Mouse (Mus musculus) heart, embryonic 14.5 days (tissue): ENCODE measurements around the gene Spata9. TPM values are rescaled to one million over a fixed set of nuclear protein-coding genes. Genes with fewer than 3 reads are reported as not detected.

Experiments used
- ATAC-seq: fragments of 200-750 bp; cut with Nextera tagmentation; 2 replicates; pipeline ENCODE4 v1.8.0; 2017; ENCODE audit warnings: low read depth, moderate TSS enrichment; ENCODE audit not compliant: insufficient number of reproducible peaks, insufficient read depth, low FRiP score
- H3K27ac ChIP-seq, 2 experiments: fragments of 200-500 bp in 1 of 2; fragments of 300-500 bp in 1 of 2; sonication (generic) in 1 of 2; replicated peaks in 1 of 2; 2 replicates each; pipeline ENCODE4 v1.5.1; 2012 to 2014; ENCODE audit warnings: low read depth in 2 of 2, low read length in 2 of 2, control low read depth in 1 of 2, mild to moderate bottlenecking in 1 of 2, mixed read lengths in 1 of 2; ENCODE audit not compliant: control insufficient read depth in 1 of 2, insufficient read depth in 1 of 2
- H3K27me3 ChIP-seq: fragments of 300-500 bp; sonication (generic); 2 replicates; pipeline ENCODE4 v1.6.1; 2014; ENCODE audit warnings: mild to moderate bottlenecking, low read length, control low read depth; ENCODE audit not compliant: control insufficient read depth, insufficient read depth
- H3K36me3 ChIP-seq: fragments of 300-500 bp; sonication (generic); 2 replicates; pipeline ENCODE4 v1.6.1; 2014; ENCODE audit warnings: mild to moderate bottlenecking, control low read depth, low read length, mixed read lengths; ENCODE audit not compliant: control insufficient read depth, insufficient read depth
- H3K4me1 ChIP-seq, 2 experiments: fragments of 200-500 bp in 1 of 2; fragments of 300-500 bp in 1 of 2; sonication (generic) in 1 of 2; 2 replicates each; pipeline ENCODE4 v1.6.1; 2012 to 2014; ENCODE audit warnings: low read length in 2 of 2, control low read depth in 1 of 2, mixed read lengths in 1 of 2; ENCODE audit not compliant: control insufficient read depth in 2 of 2, insufficient read depth in 2 of 2
- H3K4me2 ChIP-seq: fragments of 300-500 bp; sonication (generic); 2 replicates; pipeline ENCODE4 v1.6.1; 2014; ENCODE audit warnings: mild to moderate bottlenecking, low read length
- H3K4me3 ChIP-seq, 2 experiments: fragments of 200-500 bp in 1 of 2; fragments of 300-500 bp in 1 of 2; sonication (generic) in 1 of 2; 2 replicates each; pipeline ENCODE4 v1.5.1; 2012 to 2014; ENCODE audit warnings: low read length in 2 of 2, mild to moderate bottlenecking in 2 of 2, control low read depth in 1 of 2, low read depth in 1 of 2, moderate library complexity in 1 of 2; ENCODE audit not compliant: control insufficient read depth in 1 of 2, insufficient read depth in 1 of 2
- H3K9ac ChIP-seq: fragments of 300-500 bp; sonication (generic); 2 replicates; pipeline ENCODE4 v1.6.1; 2014; ENCODE audit warnings: mild to moderate bottlenecking, low read length
- H3K9me3 ChIP-seq: fragments of 300-500 bp; sonication (generic); 2 replicates; pipeline ENCODE4 v1.6.1; 2016; ENCODE audit warnings: low read length, control low read depth; ENCODE audit not compliant: control insufficient read depth
- WGBS: fragments of 180-500 bp; shearing (Covaris S2); extraction: QIAGEN DNeasy Blood & Tissue Kit; methylation state at CpG from one replicate; pipeline ENCODE4 v1.1.7; 2014; 5-methylcytosine and 5-hydroxymethylcytosine counted together
- polyA plus RNA-seq: library from polyadenylated mRNA; unstranded; fragments of >200 nt; fragmentation: Nextera tagmentation; extraction: Ambion mirVana; gene quantifications from 2 replicates; pipeline ENCODE4 v1.2.1, GENCODE M21; 2014

Gene Spata9
- polyA plus RNA-seq, 1 experiment from 2014 or later = 0.46 TPM

DNA sequence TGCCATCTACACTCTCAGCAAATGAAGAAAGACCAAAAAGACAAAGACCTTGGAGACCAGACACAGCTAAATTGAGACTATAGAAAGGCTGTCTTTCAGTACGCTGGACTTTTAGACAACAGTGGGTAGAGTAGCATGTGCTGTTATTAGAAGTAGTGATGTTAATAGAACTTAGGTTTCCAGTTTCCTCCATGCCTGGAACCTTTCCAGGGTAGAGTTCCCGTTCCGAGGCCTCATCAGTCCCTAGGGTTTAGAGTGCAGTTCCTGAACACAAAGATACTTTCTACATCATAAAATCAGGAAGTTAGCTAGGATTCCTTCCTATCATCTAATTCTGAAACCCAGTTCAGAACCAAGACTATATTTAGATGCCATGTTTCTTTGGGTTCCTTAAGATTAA is 57.6 kb downstream of the Spata9 start:
- no peaks in the 10 kb centered on the region for H3K9me3 ChIP-seq
- no peak overlapping the region for H3K4me3 ChIP-seq
- no peak overlapping the region for H3K9ac ChIP-seq
- WGBS = 60% methylated on average over 3 of the region's 3 CpGs
- no peak overlapping the region for H3K4me2 ChIP-seq
- no peak overlapping the region for H3K27ac ChIP-seq
- H3K36me3 ChIP-seq = no peaks in the 10 kb centered on the region
- no peak for ATAC-seq
- H3K4me1 ChIP-seq = no peaks in the 10 kb centered on the region
- no peaks in the 10 kb centered on the region for H3K27me3 ChIP-seq

DNA sequence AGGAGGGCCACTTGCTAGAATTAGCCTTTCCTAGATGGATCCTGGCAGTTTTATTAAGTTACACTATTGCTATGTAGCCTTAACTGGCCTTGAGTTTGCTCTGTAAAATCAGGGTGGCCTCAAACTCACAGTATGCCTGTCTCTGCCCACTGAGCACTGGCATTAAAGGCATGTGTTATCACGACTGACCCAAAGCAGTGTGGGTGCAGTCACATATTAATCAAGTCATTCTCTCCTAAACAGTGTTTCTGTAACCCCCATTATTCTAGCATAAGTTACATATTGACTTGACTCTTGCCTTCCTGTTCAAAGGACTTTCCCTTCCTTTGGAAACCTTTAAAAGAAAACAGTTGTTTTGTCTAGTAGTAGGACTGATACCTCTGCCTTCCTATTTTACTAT is 75.5 kb downstream of the Spata9 start:
- H3K4me1 ChIP-seq = no peaks in the 10 kb centered on the region
- H3K4me3 ChIP-seq = no peak overlapping the region
- ATAC-seq = no peak
- H3K9ac ChIP-seq = no peak overlapping the region
- no peak overlapping the region for H3K4me2 ChIP-seq
- WGBS = 42% methylated on average over 1 of the region's 1 CpGs
- H3K27me3 ChIP-seq = no peaks in the 10 kb centered on the region
- H3K36me3 ChIP-seq = no peaks in the 10 kb centered on the region
- H3K9me3 ChIP-seq = no peaks in the 10 kb centered on the region
- H3K27ac ChIP-seq = no peak overlapping the region

DNA sequence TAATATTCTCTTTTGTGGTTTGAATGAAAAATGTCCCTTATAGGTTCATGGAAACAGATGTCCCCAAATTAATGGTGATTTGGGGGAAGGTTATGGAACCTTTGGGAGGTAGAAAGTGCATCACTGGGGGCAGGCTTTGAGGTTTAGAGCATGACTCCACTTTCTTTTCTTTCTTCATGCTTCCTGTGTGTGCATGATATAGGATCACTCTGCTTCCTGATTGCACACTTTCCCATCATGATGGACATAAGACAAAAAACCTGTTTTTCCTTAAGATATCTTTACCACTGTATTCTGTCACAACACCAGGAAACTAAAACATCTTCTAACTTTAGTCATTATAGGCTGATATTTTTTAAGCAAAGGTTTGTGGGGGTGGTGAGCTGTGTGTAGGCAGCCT is 78.0 kb downstream of the Spata9 start:
- H3K27me3 ChIP-seq = no peaks in the 10 kb centered on the region

More for the DNA sequence above, 78.0 kb downstream of the Spata9 start:
- Histone ChIP-seq H3K9me3 (0 out of 2 replicates have a peak, but pooled peaks cover under 1% of the 10 kb centered on the region), H3K4me2 (no peak overlapping the region), H3K4me3 (no peak overlapping the region), H3K4me1 (no peaks in the 10 kb centered on the region), H3K36me3 (no peaks in the 10 kb centered on the region), H3K27ac (no peak overlapping the region), H3K9ac (no peak overlapping the region)
- ATAC-seq = no peak

Other genes starting within 250 kb of the Spata9 start
- 142 and 143 TPM in 2 replicates for gene Glrx, start 127.3 kb upstream of the Spata9 start, polyA plus RNA-seq
- 34.5 and 35.0 TPM in 2 replicates for gene Rhobtb3, start 23.2 kb upstream of the Spata9 start, polyA plus RNA-seq
- 15.3 and 15.8 TPM in 2 replicates for gene Rfesd, start 51.6 kb downstream of the Spata9 start, polyA plus RNA-seq
- gene Gpr150, start 89.8 kb downstream of the Spata9 start, polyA plus RNA-seq = not detected in 2 replicates
- 3.5 and 3.7 TPM in 2 replicates for gene Arsk, start 131.5 kb downstream of the Spata9 start, polyA plus RNA-seq
- 9.9 and 11.5 TPM in 2 replicates for gene Ttc37, start 131.6 kb downstream of the Spata9 start, polyA plus RNA-seq